Mouse (Mus musculus): Measurements from ENCODE around the gene Fuom.

Fuom gene

DNA sequence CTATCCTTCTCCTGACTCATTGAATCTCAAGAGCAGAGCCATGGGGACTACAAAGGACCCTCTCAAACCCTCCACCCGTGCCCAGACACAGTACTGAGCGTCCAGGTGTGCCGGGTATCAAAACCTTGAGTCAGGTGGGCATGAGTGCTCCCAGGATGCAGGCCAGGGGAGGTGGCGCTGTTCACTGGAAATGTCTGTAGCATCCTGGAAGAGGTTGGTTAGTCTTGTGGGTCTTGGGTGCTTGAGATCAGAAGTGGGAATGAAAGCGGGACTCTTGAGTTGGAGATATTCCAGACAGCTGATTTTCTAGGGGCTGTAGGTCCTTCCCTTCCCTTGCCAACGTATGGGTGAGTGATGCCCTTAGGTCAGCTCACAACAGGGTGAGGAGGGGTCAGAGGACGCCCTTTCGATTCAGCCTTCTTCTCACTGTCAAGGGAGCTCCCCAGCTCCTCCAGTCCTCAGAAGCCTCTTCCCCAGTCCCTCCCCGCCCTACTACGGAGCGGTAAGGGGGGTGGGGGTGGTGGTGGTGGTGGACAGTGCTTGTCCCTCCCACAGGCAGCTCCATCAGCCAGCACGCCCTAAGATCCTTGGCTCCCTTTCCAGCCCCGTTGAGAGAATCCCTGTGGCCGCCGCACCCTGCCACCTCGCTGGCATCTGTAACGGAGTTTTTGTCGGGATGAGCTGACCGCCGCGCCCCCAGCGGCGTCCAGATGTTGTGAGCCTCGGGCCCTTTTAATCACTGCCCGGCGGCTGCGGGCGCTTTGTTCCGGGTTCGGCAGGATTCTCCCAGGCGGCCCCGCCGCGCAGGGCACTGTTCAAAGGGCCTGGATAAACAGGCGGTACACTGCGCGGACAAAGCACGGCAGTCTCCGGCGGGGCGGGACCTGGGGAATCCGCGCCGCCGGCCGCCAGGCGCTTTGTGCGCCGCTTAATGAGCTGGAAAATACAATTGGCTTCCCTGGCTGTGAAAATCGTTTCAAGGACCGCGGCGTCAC, 44.5 kb downstream of the Fuom start:
- DNase-seq (ENCODE audit: low spot score): no peak

GRCm38 (mm10) chr7:140054124-140054523, 48.1 kb downstream of the Fuom start:
- DNase-seq (ENCODE audit: low spot score): no peak

GRCm38 (mm10) chr7:140049115-140049689, 53.0 kb downstream of the Fuom start:
- no peak for DNase-seq (ENCODE audit: low spot score)

DNA sequence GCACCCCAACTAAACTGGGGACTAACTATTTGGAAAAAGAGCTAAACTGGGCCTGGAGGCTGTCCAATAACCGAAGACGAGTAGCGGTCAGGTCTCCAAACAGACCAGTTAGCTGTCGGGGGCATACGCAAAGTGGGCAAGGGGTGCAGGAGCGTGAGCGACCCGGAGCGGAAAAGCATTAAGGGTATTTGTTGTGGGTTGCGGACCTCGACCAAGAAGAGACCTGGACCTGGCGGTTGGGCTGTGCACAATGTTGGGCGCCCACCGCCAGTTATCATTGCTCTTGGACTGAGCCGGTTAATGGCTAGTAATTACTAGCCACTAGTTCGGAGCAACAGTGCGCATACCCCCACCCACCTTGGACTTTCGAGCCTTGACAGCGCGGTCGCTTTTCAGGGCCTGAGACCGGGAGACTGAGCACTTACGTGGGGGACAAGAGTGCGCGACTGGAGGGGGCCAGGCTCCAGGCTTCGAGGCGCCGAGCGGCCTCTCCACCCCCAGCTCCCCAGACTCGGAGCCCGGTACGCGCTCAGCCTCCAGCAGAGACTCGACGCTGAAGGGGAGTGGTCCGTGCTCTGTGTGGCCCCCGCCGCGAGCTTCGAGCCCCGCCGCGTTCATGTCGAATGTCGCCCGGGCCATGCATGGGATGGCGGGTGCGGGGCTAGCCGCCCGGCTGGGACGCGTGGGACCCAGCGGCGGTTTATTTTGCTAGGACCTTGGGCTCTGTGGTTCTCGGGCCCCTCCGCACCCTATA, 53.7 kb downstream of the Fuom start, which contains the start of gene Msx3:
Gene Msx3, minus strand, starts transcription at position 729 of the 754 bp plus-strand sequence.
- no peak for DNase-seq (ENCODE audit: low spot score)

DNA sequence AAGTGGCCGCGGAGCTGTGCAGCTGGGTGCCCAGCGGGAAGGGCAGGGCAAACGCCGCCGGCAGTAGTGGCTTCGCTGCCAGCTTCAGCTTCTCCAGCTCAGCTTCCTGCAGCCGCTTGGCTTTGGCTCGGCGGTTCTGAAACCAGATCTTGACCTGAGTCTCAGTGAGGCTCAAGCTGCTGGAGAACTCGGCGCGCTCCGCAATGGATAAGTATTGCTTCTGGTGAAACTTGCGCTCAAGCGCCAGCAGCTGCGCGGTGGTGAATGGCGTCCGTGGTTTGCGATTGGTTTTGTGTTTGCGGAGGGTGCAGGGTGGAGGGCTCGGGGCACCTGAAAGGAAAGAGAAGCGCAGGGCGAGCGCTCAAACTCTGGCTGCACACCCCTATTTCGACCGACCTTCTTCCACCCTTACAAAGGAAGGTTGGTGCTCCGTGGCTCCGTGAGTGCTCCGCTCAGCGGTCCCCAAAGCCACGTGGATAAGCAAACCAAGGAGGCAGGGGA, 54.4 kb downstream of the Fuom start:
- no peak for DNase-seq (ENCODE audit: low spot score)

All from ovary, adult 18-20 months (tissue).